Mouse (Mus musculus) myocyte (in vitro differentiated cells): ENCODE measurements at regions not wholly inside any gene's neighbourhood (a gene's known extent, or its start where the extent isn't known, plus 50 kb on each side); places are given as distances from the start of the nearest gene placed in this dataset.

Source experiments
- MYOG ChIP-seq, 3 experiments: IDR thresholded peaks; one replicate each; pipeline ENCODE4 v1.6.1; 2011; ENCODE audit warnings: control low read depth in 2 of 3, low read depth in 2 of 3, mild to moderate bottlenecking in 2 of 3; ENCODE audit not compliant: insufficient read length in 2 of 3, control insufficient read depth in 1 of 3, insufficient read depth in 1 of 3
- POLR2A ChIP-seq: IDR thresholded peaks from one replicate; pipeline ENCODE4 v1.6.1; 2011; ENCODE audit warnings: low read depth, mild to moderate bottlenecking, control low read depth, moderate library complexity; ENCODE audit not compliant: insufficient read length

- no peak for TF ChIP-seq POLR2A
- no peak for TF ChIP-seq MYOG (IDR thresholded peaks at IDR 0.05; ENCODE audit: control insufficient read depth in 1 of 3, insufficient read depth in 1 of 3, insufficient read length in 2 of 3, low read depth in 2 of 3)
Measured at GRCm38 (mm10) chr9:61699618-61700017, 214.7 kb downstream of the Rplp1 start.
